Mouse (Mus musculus): ENCODE measurements around the gene Il12rb1. TPM values are rescaled to one million over a fixed set of nuclear protein-coding genes. Genes with fewer than 3 reads are reported as not detected.

Il12rb1 gene
- under 1 TPM; 0.67 to 0.87 TPM for total RNA-seq (2021)
- long read RNA-seq, experiment 1 = 0 reads
- long read RNA-seq, experiment 2 = 0 reads

GRCm38 (mm10) chr8:70808239-70808638, at the start of gene Il12rb1:
Il12rb1 (plus strand) TSS chr8:70808449.
- DNase-seq = no peak

- DNase-seq = peak; percentile 84
Observed at GRCm38 (mm10) chr8:70758616-70759561, 49.4 kb upstream of the Il12rb1 start.

GRCm38 (mm10) chr8:70760350-70760749, 47.9 kb upstream of the Il12rb1 start:
- no peak for DNase-seq

GRCm38 (mm10) chr8:70760775-70761406, 47.4 kb upstream of the Il12rb1 start, which contains the start of gene Mpv17l2:
Mpv17l2 (minus strand) TSS chr8:70760946.
- peak; percentile 95 for DNase-seq

GRCm38 (mm10) chr8:70762118-70762517, 46.1 kb upstream of the Il12rb1 start:
- no peak for DNase-seq

- DNase-seq = peak; percentile 78
Observed at GRCm38 (mm10) chr8:70763354-70763753, 44.9 kb upstream of the Il12rb1 start.

GRCm38 (mm10) chr8:70764026-70764425, 44.2 kb upstream of the Il12rb1 start:
- no peak for DNase-seq

- no peak for DNase-seq
Observed at GRCm38 (mm10) chr8:70764676-70765075, 43.6 kb upstream of the Il12rb1 start.

GRCm38 (mm10) chr8:70765329-70765728, 42.9 kb upstream of the Il12rb1 start:
- no peak for DNase-seq

GRCm38 (mm10) chr8:70765838-70766570, 42.2 kb upstream of the Il12rb1 start:
- DNase-seq = peak; percentile 60

GRCm38 (mm10) chr8:70766571-70767440, 41.4 kb upstream of the Il12rb1 start:
- DNase-seq = peak; percentile 77

GRCm38 (mm10) chr8:70767503-70767902, 40.7 kb upstream of the Il12rb1 start:
- DNase-seq = no peak

- DNase-seq = no peak
Observed at GRCm38 (mm10) chr8:70768231-70768776, 39.9 kb upstream of the Il12rb1 start.

GRCm38 (mm10) chr8:70768956-70769355, 39.3 kb upstream of the Il12rb1 start:
- no peak for DNase-seq

- peak; percentile 98 for DNase-seq
Observed at GRCm38 (mm10) chr8:70769359-70769758, 38.9 kb upstream of the Il12rb1 start.

- no peak for DNase-seq
Observed at GRCm38 (mm10) chr8:70769858-70770257, 38.4 kb upstream of the Il12rb1 start.

- no peak for DNase-seq
Observed at GRCm38 (mm10) chr8:70770748-70771147, 37.5 kb upstream of the Il12rb1 start.

GRCm38 (mm10) chr8:70771217-70771616, 37.0 kb upstream of the Il12rb1 start:
- no peak for DNase-seq

GRCm38 (mm10) chr8:70772075-70772474, 36.2 kb upstream of the Il12rb1 start:
- no peak for DNase-seq

- DNase-seq = no peak
Observed at GRCm38 (mm10) chr8:70772890-70773289, 35.4 kb upstream of the Il12rb1 start.

- no peak for DNase-seq
Observed at GRCm38 (mm10) chr8:70773410-70773809, 34.8 kb upstream of the Il12rb1 start.

All from adrenal gland, postnatal 10 days (tissue).